Mouse (Mus musculus) layer of hippocampus, adult 8-10 months (tissue): Measurements from ENCODE around the gene Elf1. TPM values are rescaled to one million over a fixed set of nuclear protein-coding genes. Genes with fewer than 3 reads are reported as not detected.

ENCODE experiments used
- microRNA-seq, 2 experiments: library from miRNA; unstranded; fragments of <30 nt; microRNA quantifications; one replicate each; pipeline ENCODE4 v1.2.0; 2022
- total RNA-seq, 4 experiments: library from RNA; stranded (reverse); gene quantifications; 2 replicates each; pipeline ENCODE4 v1.2.4; 2022

Elf1 gene
- total RNA-seq, 4 experiments from 2014 or later = 4.2 to 7.9 (median 6.2) TPM

Small RNAs within 50 kb of the gene (microRNA-seq; reads per million reads assigned to microRNA genes)
- gene Gm27857 = 0 reads per million in 2 experiments

Other genes starting within 250 kb of the Elf1 start
- gene Zfp957, start 233.8 kb upstream of the Elf1 start, total RNA-seq = not detected
- gene Rgcc, start 179.5 kb upstream of the Elf1 start, total RNA-seq = 10 to 100 TPM; 32.3 to 39.8 (median 33.4) TPM
- gene Naa16, start 90.4 kb upstream of the Elf1 start, total RNA-seq = 10 to 100 TPM; 14.6 to 17.0 (median 16.3) TPM
- gene Mtrf1, start 83.4 kb upstream of the Elf1 start, total RNA-seq = 1 to 10 TPM; 5.5 to 7.6 (median 5.9) TPM
- 10 to 100 TPM; 38.4 to 44.3 (median 41.1) TPM for gene Kbtbd7, start 54.7 kb upstream of the Elf1 start, total RNA-seq
- gene Kbtbd6, start 29.4 kb upstream of the Elf1 start, total RNA-seq = 1 to 10 TPM in 3 of 4 experiments, under 1 TPM in 1; 0.89 to 1.2 (median 1.1) TPM
- gene Wbp4, start 326 bp downstream of the Elf1 start, total RNA-seq = 10 to 100 TPM; 47.9 to 53.4 (median 48.8) TPM
- gene Sugt1, start 106.5 kb downstream of the Elf1 start, total RNA-seq = 10 to 100 TPM; 76.6 to 98.3 (median 84.8) TPM
- 1 to 10 TPM; 1.7 to 6.2 (median 3.7) TPM for gene Cnmd, start 181.0 kb downstream of the Elf1 start, total RNA-seq